Mouse (Mus musculus) intestine, postnatal 0 days (tissue): ENCODE results near the gene Senp1. TPM values are rescaled to one million over a fixed set of nuclear protein-coding genes. Genes with fewer than 3 reads are reported as not detected.

Source experiments
- ATAC-seq: fragments of 200-750 bp; cut with Nextera tagmentation; 2 replicates; pipeline ENCODE4 v1.8.0; 2017; ENCODE audit warnings: mild to moderate bottlenecking, moderate TSS enrichment, moderate library complexity
- H3K27ac ChIP-seq: fragments of 300-500 bp; sonication (generic); 2 replicates; pipeline ENCODE4 v1.5.1; 2014; ENCODE audit warnings: mild to moderate bottlenecking, low read depth, low read length, moderate library complexity
- H3K27me3 ChIP-seq: fragments of 300-500 bp; sonication (generic); replicated peaks from 2 replicates; pipeline ENCODE4 v1.6.1; 2014; ENCODE audit warnings: low read length, mixed read lengths; ENCODE audit not compliant: control insufficient read depth, insufficient read depth
- H3K36me3 ChIP-seq: fragments of 300-500 bp; sonication (generic); 2 replicates; pipeline ENCODE4 v1.6.1; 2014; ENCODE audit warnings: mild to moderate bottlenecking, moderate library complexity; ENCODE audit not compliant: control insufficient read depth, insufficient read depth
- H3K4me1 ChIP-seq: fragments of 300-500 bp; sonication (generic); replicated peaks from 2 replicates; pipeline ENCODE4 v1.6.1; 2014; ENCODE audit warnings: antibody characterized with exemption, low read length, mixed read lengths; ENCODE audit not compliant: control insufficient read depth, insufficient read depth
- H3K4me2 ChIP-seq: fragments of 300-500 bp; sonication (generic); replicated peaks from 2 replicates; pipeline ENCODE4 v1.6.1; 2014; ENCODE audit warnings: low read depth, mild to moderate bottlenecking, moderate library complexity
- H3K4me3 ChIP-seq: fragments of 300-500 bp; sonication (generic); 2 replicates; pipeline ENCODE4 v1.5.1; 2014; ENCODE audit warnings: low read depth, low read length
- H3K9ac ChIP-seq: fragments of 300-500 bp; sonication (generic); 2 replicates; pipeline ENCODE4 v1.6.1; 2014; ENCODE audit warnings: mild to moderate bottlenecking, low read depth, low read length
- H3K9me3 ChIP-seq: fragments of 300-500 bp; sonication (generic); 2 replicates; pipeline ENCODE4 v1.6.1; 2016; ENCODE audit warnings: mixed run types; ENCODE audit not compliant: control insufficient read depth
- CTCF ChIP-seq: sonication (generic); IDR thresholded peaks from 2 replicates; pipeline ENCODE4 v1.5.1; 2016; ENCODE audit warnings: low read depth, mild to moderate bottlenecking, control low read depth, antibody characterized with exemption, moderate library complexity
- WGBS: fragments of 180-500 bp; shearing (Covaris S2); extraction: QIAGEN DNeasy Blood & Tissue Kit; methylation state at CpG from one replicate; pipeline ENCODE4 v1.1.7; 2014; 5-methylcytosine and 5-hydroxymethylcytosine counted together
- polyA plus RNA-seq: library from polyadenylated mRNA; unstranded; fragments of >200 nt; fragmentation: Nextera tagmentation; extraction: Ambion mirVana; gene quantifications from 2 replicates; pipeline ENCODE4 v1.2.1, GENCODE M21; 2015

The Senp1 gene
- polyA plus RNA-seq, 1 experiment from 2014 or later = 7.3 TPM

DNA sequence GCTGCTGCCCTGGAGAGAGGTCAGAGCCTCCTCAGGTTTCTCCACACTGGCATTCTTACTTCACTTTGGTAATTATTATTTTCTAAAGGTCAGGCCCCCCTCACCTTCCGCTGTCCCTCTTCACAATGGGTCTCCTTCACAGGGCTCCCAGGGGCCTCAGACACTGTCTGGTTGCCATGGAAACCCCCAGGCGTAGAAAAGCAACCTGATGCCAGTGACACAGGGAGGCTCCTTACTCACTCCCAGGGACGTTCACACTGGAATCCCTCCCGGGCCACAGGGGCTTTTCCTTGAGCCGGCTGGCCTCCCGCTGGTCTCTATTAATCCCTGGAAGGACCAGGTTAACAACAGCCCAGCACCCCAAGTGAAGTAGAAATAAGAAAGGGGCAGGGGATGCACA lies 103.4 kb downstream of the Senp1 start:
- no peak for TF ChIP-seq CTCF
- Histone ChIP-seq H3K4me1 (no peaks in the 10 kb centered on the region), H3K9ac (no peak overlapping the region), H3K36me3 (no peaks in the 10 kb centered on the region), H3K27me3 (no peaks in the 10 kb centered on the region), H3K9me3 (no peaks in the 10 kb centered on the region), H3K4me2 (no peak overlapping the region), H3K4me3 (no peak overlapping the region), H3K27ac (no peak overlapping the region)
- 5% methylated on average over 6 of the region's 6 CpGs for WGBS
- no peak for ATAC-seq

DNA sequence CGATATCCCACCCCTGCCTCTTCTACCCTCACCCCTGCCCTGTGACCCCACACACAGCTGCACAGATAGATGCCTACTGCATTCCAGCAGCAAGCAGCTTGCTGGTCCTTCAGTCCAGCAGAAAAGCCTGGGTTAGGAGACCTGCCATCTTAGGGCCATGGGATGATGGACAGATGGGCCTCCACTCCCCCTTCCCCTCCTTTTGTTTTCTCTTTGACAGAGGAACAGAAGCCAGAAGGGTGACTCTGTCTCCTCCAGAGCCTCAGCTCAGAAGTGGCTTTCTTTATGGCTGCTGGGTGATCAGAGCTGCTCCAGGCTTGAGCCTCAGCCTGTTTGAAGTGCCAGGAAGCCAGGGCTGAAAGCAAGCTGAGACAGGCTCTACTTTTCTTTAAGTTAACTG lies 104.0 kb downstream of the Senp1 start:
- H3K36me3 ChIP-seq = no peaks in the 10 kb centered on the region
- no peak for ATAC-seq
- WGBS = 88% methylated on average over 1 of the region's 1 CpGs

More for the DNA sequence above, 104.0 kb downstream of the Senp1 start:
- Histone ChIP-seq H3K9ac (no peak overlapping the region), H3K4me2 (no peak overlapping the region), H3K4me3 (no peak overlapping the region), H3K27me3 (no peaks in the 10 kb centered on the region), H3K9me3 (no peaks in the 10 kb centered on the region), H3K4me1 (no peaks in the 10 kb centered on the region), H3K27ac (no peak overlapping the region)
- TF ChIP-seq CTCF = no peak

Other genes with a start within 250 kb of the Senp1 start
- gene Hdac7, start 249.2 kb downstream of the Senp1 start, polyA plus RNA-seq = 7.8 and 9.2 TPM in 2 replicates
- 6.5 and 7.0 TPM in 2 replicates for gene Vdr, start 183.1 kb downstream of the Senp1 start, polyA plus RNA-seq
- gene Tmem106c, start 129.5 kb downstream of the Senp1 start, polyA plus RNA-seq = 33.3 and 36.7 TPM in 2 replicates
- gene Col2a1, start 89.0 kb downstream of the Senp1 start, polyA plus RNA-seq = 0.09 TPM in 1 of 2 replicates, not detected in the other
- gene Pfkm, start 1.2 kb downstream of the Senp1 start, polyA plus RNA-seq = 15.6 and 17.3 TPM in 2 replicates
- gene Asb8, start 71.9 kb upstream of the Senp1 start, polyA plus RNA-seq = 41.9 and 46.6 TPM in 2 replicates
- gene Ccdc184, start 73.4 kb upstream of the Senp1 start, polyA plus RNA-seq = 0.87 and 1.2 TPM in 2 replicates
- gene Olfr288, start 101.8 kb upstream of the Senp1 start, polyA plus RNA-seq = not detected in 2 replicates
- not detected in 2 replicates for gene Gm44579, start 127.2 kb upstream of the Senp1 start, polyA plus RNA-seq
- not detected in 2 replicates for gene Olfr287, start 127.3 kb upstream of the Senp1 start, polyA plus RNA-seq
- gene Olfr286, start 140.7 kb upstream of the Senp1 start, polyA plus RNA-seq = not detected in 2 replicates
- gene H1fnt, start 163.5 kb upstream of the Senp1 start, polyA plus RNA-seq = not detected in 2 replicates
- gene Zfp641, start 202.4 kb upstream of the Senp1 start, polyA plus RNA-seq = 0.21 and 0.31 TPM in 2 replicates
- gene Olfr285, start 223.6 kb upstream of the Senp1 start, polyA plus RNA-seq = not detected in 2 replicates
- not detected in 2 replicates for gene Olfr284, start 247.2 kb upstream of the Senp1 start, polyA plus RNA-seq